Mouse (Mus musculus) ES-E14 (cell line): ENCODE results near the gene Ms4a6d. TPM values are rescaled to one million over a fixed set of nuclear protein-coding genes. Genes with fewer than 3 reads are reported as not detected.
"Not testable (repeated sequence)": the region's sequence is repeated elsewhere in the genome, so short reads cannot be mapped to it uniquely, and the experiment has no call there.

ENCODE experiments used
- DNase-seq: peaks from one replicate; pipeline ENCODE4 v3.0.0-alpha.2; 2013; ENCODE audit warnings: low read depth, low spot score
- H3K27ac ChIP-seq: 2 replicates; pipeline ENCODE4 v1.5.1; 2012; ENCODE audit warnings: low read depth, mild to moderate bottlenecking, low read length, moderate library complexity, mixed read lengths; ENCODE audit not compliant: poor library complexity, insufficient read depth, severe bottlenecking
- H3K36me3 ChIP-seq: 2 replicates; pipeline ENCODE4 v1.6.1; 2012; ENCODE audit warnings: mild to moderate bottlenecking, low read length, moderate library complexity, mixed read lengths; ENCODE audit not compliant: control insufficient read depth, poor library complexity, insufficient read depth, severe bottlenecking
- H3K4me1 ChIP-seq, 2 experiments: fragments of 150-350 bp in 1 of 2; sonication (generic) in 1 of 2; 2 replicates each; pipeline ENCODE4 v1.6.1; 2012; ENCODE audit warnings: low read length in 2 of 2, mild to moderate bottlenecking in 1 of 2, mixed read lengths in 1 of 2; ENCODE audit not compliant: control insufficient read depth in 2 of 2, insufficient read depth in 2 of 2, poor library complexity in 1 of 2
- H3K4me3 ChIP-seq, 2 experiments: fragments of 150-350 bp in 1 of 2; sonication (generic) in 1 of 2; 2 replicates each; pipeline ENCODE4 v1.5.1; 2012; ENCODE audit warnings: low read length in 2 of 2, low read depth in 1 of 2, mild to moderate bottlenecking in 1 of 2, mixed read lengths in 1 of 2; ENCODE audit not compliant: insufficient read depth in 1 of 2, poor library complexity in 1 of 2, severe bottlenecking in 1 of 2
- H3K9ac ChIP-seq: 2 replicates; pipeline ENCODE4 v1.6.1; 2012; ENCODE audit warnings: low read depth, mild to moderate bottlenecking, low read length, mixed read lengths; ENCODE audit not compliant: poor library complexity, insufficient read depth, severe bottlenecking
- H3K9me3 ChIP-seq: fragments of 150-350 bp; sonication (generic); 2 replicates; pipeline ENCODE4 v1.6.1; 2012; ENCODE audit warnings: low read depth, mild to moderate bottlenecking, low read length; ENCODE audit not compliant: control insufficient read depth, insufficient read depth
- CHD2 ChIP-seq: IDR thresholded peaks from 2 replicates; pipeline ENCODE4 v1.6.1; 2014; ENCODE audit warnings: mild to moderate bottlenecking, low read depth, low read length, inconsistent platforms
- HCFC1 ChIP-seq: IDR thresholded peaks from 2 replicates; pipeline ENCODE4 v1.6.1; 2012; ENCODE audit warnings: low read length, inconsistent platforms, borderline replicate concordance; ENCODE audit not compliant: insufficient read depth
- MAFK ChIP-seq: IDR thresholded peaks from 2 replicates; pipeline ENCODE4 v1.6.1; 2014; ENCODE audit warnings: mild to moderate bottlenecking, low read depth, low read length, inconsistent platforms; ENCODE audit not compliant: insufficient read depth
- ZC3H11A ChIP-seq: IDR thresholded peaks from 2 replicates; pipeline ENCODE4 v1.6.1; 2012; ENCODE audit warnings: low read depth, mild to moderate bottlenecking, inconsistent platforms, low read length, borderline replicate concordance
- ZNF384 ChIP-seq: IDR thresholded peaks from 2 replicates; pipeline ENCODE4 v1.6.1; 2012; ENCODE audit warnings: low read depth, low read length, inconsistent platforms
- in situ Hi-C, 2 experiments: fragments of 600-800 bp; cut with MboI; formaldehyde crosslinking; loops; one replicate each; pipeline ENCODE4 v1.15.1; 2025; ENCODE audit warnings: low sequenced_read_pairs in 2 of 2, inconsistent platforms in 1 of 2; ENCODE audit not compliant: unreplicated experiment in 2 of 2
- total RNA-seq: library from RNA; depleted of rRNA; stranded (reverse); fragments of 300-350 nt; gene quantifications from 2 replicates; pipeline ENCODE4 v1.2.3, GENCODE M21; 2012; rRNA removed

The Ms4a6d gene
- total RNA-seq, 1 experiment, result 2.3 TPM

- H3K9me3 ChIP-seq, result no peaks in the 10 kb centered on the region
- in situ Hi-C loops, result no loop called here
- H3K4me3 ChIP-seq, result no peak overlapping the region
- H3K9ac ChIP-seq, result no peak overlapping the region
- no peak for DNase-seq
- H3K4me1 ChIP-seq, result no peaks in the 10 kb centered on the region
- no peak for TF ChIP-seq MAFK
- no peak for TF ChIP-seq CHD2
- TF ChIP-seq HCFC1, result no peak
- no peak for TF ChIP-seq ZC3H11A
- no peak for TF ChIP-seq ZNF384
- no peak overlapping the region for H3K27ac ChIP-seq
- no peaks in the 10 kb centered on the region for H3K36me3 ChIP-seq
These were observed 56.7 kb downstream of the Ms4a6d start for GRCm38 (mm10) chr19:11547911-11548310.

DNA sequence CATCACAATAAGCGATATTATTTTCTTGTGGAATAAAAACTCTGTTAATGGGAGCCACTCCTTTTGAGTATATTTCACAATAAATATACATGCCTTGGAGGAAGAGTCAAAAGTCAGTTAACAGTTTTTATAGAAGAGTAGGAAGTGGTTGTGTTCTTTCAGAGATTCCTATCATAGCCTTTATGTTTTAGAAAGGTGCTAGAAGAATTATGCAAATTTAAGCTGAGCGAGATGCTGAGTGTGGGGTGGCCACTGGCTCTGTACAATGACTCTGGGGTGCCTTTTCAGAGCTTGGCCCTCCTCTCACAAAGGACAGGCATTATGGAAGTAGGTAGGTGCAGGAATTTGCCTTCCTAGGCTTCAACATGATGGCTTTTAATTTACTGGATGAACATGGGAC is 60.3 kb downstream of the Ms4a6d start:
- H3K4me3 ChIP-seq, H3K9me3 ChIP-seq, H3K36me3 ChIP-seq, H3K27ac ChIP-seq, H3K9ac ChIP-seq, H3K4me1 ChIP-seq, DNase-seq, in situ Hi-C loops: not testable (repeated sequence)

DNA sequence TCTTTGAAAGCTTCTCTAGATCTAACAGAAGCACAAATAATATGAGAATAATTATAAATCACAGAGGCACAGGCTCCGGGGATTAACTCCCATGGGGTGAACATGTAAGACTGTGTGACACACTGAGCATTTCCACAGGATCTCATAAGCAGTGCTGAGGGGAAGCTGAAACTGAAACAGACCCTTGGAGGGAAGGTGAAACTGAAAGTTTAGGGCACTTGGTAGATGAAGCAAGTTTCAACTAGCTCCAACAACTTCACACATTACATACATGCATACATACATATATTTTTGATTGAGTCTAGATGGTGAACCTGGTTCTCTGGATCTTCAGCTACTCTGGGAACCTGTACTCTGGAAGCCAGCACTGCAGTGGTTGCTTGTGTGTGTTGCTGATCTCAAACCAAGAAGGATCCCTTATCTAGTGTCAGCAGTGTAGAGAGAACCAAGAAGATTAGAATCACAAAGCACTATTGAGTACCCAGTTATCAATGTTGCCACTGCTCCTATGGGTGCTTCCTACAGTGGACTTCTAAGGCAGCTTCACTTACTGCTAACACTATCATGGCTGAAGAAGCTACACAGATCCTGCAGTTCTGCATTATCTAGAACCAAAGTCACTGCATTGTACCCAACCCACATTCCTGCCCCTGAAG is 64.4 kb downstream of the Ms4a6d start:
- DNase-seq, H3K36me3 ChIP-seq, H3K4me1 ChIP-seq, H3K9me3 ChIP-seq, H3K9ac ChIP-seq, H3K4me3 ChIP-seq, H3K27ac ChIP-seq, in situ Hi-C loops: not testable (repeated sequence)

GRCm38 (mm10) chr19:11537336-11537735 is 67.3 kb downstream of the Ms4a6d start:
- DNase-seq, result peak; percentile 29
- Histone ChIP-seq H3K36me3 (no peaks in the 10 kb centered on the region), H3K4me3 (no peak overlapping the region), H3K9ac (no peak overlapping the region), H3K9me3 (no peaks in the 10 kb centered on the region), H3K4me1 (peaks cover 0 to 6% of the 10 kb centered on the region in 2 experiments; a peak in 1 of 4 replicates), H3K27ac (no peak overlapping the region)
- TF ChIP-seq ZNF384 (no peak), ZC3H11A (no peak), HCFC1 (no peak), CHD2 (no peak), MAFK (no peak)
- in situ Hi-C loops, result no loop called here

Other genes starting within 250 kb of the Ms4a6d start
- not detected in 2 replicates for gene Ms4a4a, start 229.3 kb downstream of the Ms4a6d start, total RNA-seq
- gene Ms4a4c, start 200.1 kb downstream of the Ms4a6d start, total RNA-seq, result not detected in 2 replicates
- gene Ms4a4b, start 161.3 kb downstream of the Ms4a6d start, total RNA-seq, result not detected in 2 replicates
- gene Ms4a6c, start 135.5 kb downstream of the Ms4a6d start, total RNA-seq, result not detected in 2 replicates
- gene Gm8369, start 118.9 kb downstream of the Ms4a6d start, total RNA-seq, result not detected in 2 replicates
- not detected in 2 replicates for gene Ms4a6b, start 88.3 kb downstream of the Ms4a6d start, total RNA-seq
- 0.58 and 1.8 TPM in 2 replicates for gene Ms4a4d, start 68.0 kb downstream of the Ms4a6d start, total RNA-seq
- gene Ms4a2, start 18.9 kb upstream of the Ms4a6d start, total RNA-seq, result not detected in 2 replicates
- gene Ms4a3, start 36.0 kb upstream of the Ms4a6d start, total RNA-seq, result not detected in 2 replicates
- gene Oosp2, start 55.7 kb upstream of the Ms4a6d start, total RNA-seq, result not detected in 2 replicates
- not detected in 2 replicates for gene Oosp1, start 86.3 kb upstream of the Ms4a6d start, total RNA-seq
- gene Oosp3, start 92.2 kb upstream of the Ms4a6d start, total RNA-seq, result not detected in 2 replicates
- not detected in 2 replicates for gene Gif, start 142.7 kb upstream of the Ms4a6d start, total RNA-seq
- gene Mrpl16, start 165.5 kb upstream of the Ms4a6d start, total RNA-seq, result 31.9 and 36.0 TPM in 2 replicates
- 21.6 and 34.3 TPM in 2 replicates for gene Stx3, start 214.6 kb upstream of the Ms4a6d start, total RNA-seq
- gene Olfr1417, start 234.4 kb upstream of the Ms4a6d start, total RNA-seq, result not detected in 2 replicates